Mouse (Mus musculus): ENCODE results near the gene Ccdc78. TPM values are rescaled to one million over a fixed set of nuclear protein-coding genes. Genes with fewer than 3 reads are reported as not detected.
"Not testable (repeated sequence)": the region's sequence is repeated elsewhere in the genome, so short reads cannot be mapped to it uniquely, and the experiment has no call there.

The Ccdc78 gene
- polyA plus RNA-seq (2015; fragmentation: Nextera tagmentation; extraction: Ambion mirVana), result 0.23 and 0.24 TPM in 2 replicates

- ATAC-seq (ENCODE audit: low FRiP score, low TSS enrichment), result no peak
- Histone ChIP-seq H3K27ac (replicated peaks) (peak within 1 kb of the TSS; percentile 45), H3K36me3 (ENCODE audit: control insufficient read depth, insufficient read depth, low read length) (peaks cover 14% of the 10 kb centered on the region; the same call in 1 of the 2 replicates), H3K4me1 (replicated peaks; ENCODE audit: control insufficient read depth, insufficient read depth) (peaks cover 5% of the 10 kb centered on the region), H3K4me2 (replicated peaks; ENCODE audit: low read depth) (peak within 1 kb of the TSS; percentile 77), H3K4me3 (ENCODE audit: low read depth, low read length) (peak within 1 kb of the TSS; percentile 69), H3K27me3 (ENCODE audit: control insufficient read depth, insufficient read depth, low read length) (no peaks in the 10 kb centered on the region), H3K9ac (ENCODE audit: low read length) (peak within 1 kb of the TSS; percentile 61; the same call in 1 of the 2 replicates), H3K9me3 (ENCODE audit: control insufficient read depth, low read length) (no peaks in the 10 kb centered on the region)
- DNase-seq (ENCODE audit: low spot score), result no peak
- no peak for TF ChIP-seq EP300 (optimal IDR thresholded peaks at IDR 0.05)
- WGBS, result 74% methylated on average over 3 of the region's 3 CpGs
Measured at GRCm38 (mm10) chr17:25786280-25786679, at the start of gene Ccdc78. TSS of gene Ccdc78 (plus strand) at chr17:25786580.

- H3K9ac ChIP-seq (ENCODE audit: low read length), result no peak overlapping the region
- no peaks in the 10 kb centered on the region for H3K4me1 ChIP-seq (replicated peaks; ENCODE audit: control insufficient read depth, insufficient read depth)
- ATAC-seq (ENCODE audit: low FRiP score, low TSS enrichment) (no peak), DNase-seq (ENCODE audit: low spot score) (no peak)
- TF ChIP-seq EP300 (optimal IDR thresholded peaks at IDR 0.05) (no peak), CTCF (IDR thresholded peaks at IDR 0.05; ENCODE audit: low read depth) (no peak)
- WGBS, result 76% methylated on average over 7 of the region's 7 CpGs
- H3K9me3 ChIP-seq (ENCODE audit: control insufficient read depth, low read length), result no peaks in the 10 kb centered on the region
- no peaks in the 10 kb centered on the region for H3K36me3 ChIP-seq (ENCODE audit: control insufficient read depth, insufficient read depth, low read length)
- H3K27me3 ChIP-seq (ENCODE audit: control insufficient read depth, insufficient read depth, low read length), result no peaks in the 10 kb centered on the region
- no peak overlapping the region for H3K4me3 ChIP-seq (ENCODE audit: low read depth, low read length)
- H3K27ac ChIP-seq (replicated peaks), result no peak overlapping the region
- no peak overlapping the region for H3K4me2 ChIP-seq (replicated peaks; ENCODE audit: low read depth)
Measured at GRCm38 (mm10) chr17:25738861-25739260, 47.5 kb upstream of the Ccdc78 start.

- not testable (repeated sequence) for H3K36me3 ChIP-seq (ENCODE audit: control insufficient read depth, insufficient read depth, low read length); H3K4me1 ChIP-seq (replicated peaks; ENCODE audit: control insufficient read depth, insufficient read depth); ATAC-seq (ENCODE audit: low FRiP score, low TSS enrichment); H3K4me3 ChIP-seq (ENCODE audit: low read depth, low read length); H3K27me3 ChIP-seq (ENCODE audit: control insufficient read depth, insufficient read depth, low read length); H3K9ac ChIP-seq (ENCODE audit: low read length); H3K9me3 ChIP-seq (ENCODE audit: control insufficient read depth, low read length); DNase-seq (ENCODE audit: low spot score); H3K27ac ChIP-seq (replicated peaks); H3K4me2 ChIP-seq (replicated peaks; ENCODE audit: low read depth)
- WGBS, result 77% methylated on average over 12 of the region's 12 CpGs
Measured at GRCm38 (mm10) chr17:25741471-25741870, 44.9 kb upstream of the Ccdc78 start.

- Histone ChIP-seq H3K4me1 (replicated peaks; ENCODE audit: control insufficient read depth, insufficient read depth) (no peaks in the 10 kb centered on the region), H3K36me3 (ENCODE audit: control insufficient read depth, insufficient read depth, low read length) (no peaks in the 10 kb centered on the region), H3K9me3 (ENCODE audit: control insufficient read depth, low read length) (no peaks in the 10 kb centered on the region), H3K27ac (replicated peaks) (no peak overlapping the region), H3K9ac (ENCODE audit: low read length) (no peak overlapping the region), H3K27me3 (ENCODE audit: control insufficient read depth, insufficient read depth, low read length) (no peaks in the 10 kb centered on the region), H3K4me3 (ENCODE audit: low read depth, low read length) (no peak overlapping the region), H3K4me2 (replicated peaks; ENCODE audit: low read depth) (no peak overlapping the region)
- WGBS, result 93% methylated on average over 9 of the region's 9 CpGs
- TF ChIP-seq CTCF (IDR thresholded peaks at IDR 0.05; ENCODE audit: low read depth), result no peak
- TF ChIP-seq EP300 (optimal IDR thresholded peaks at IDR 0.05), result no peak
- ATAC-seq (ENCODE audit: low FRiP score, low TSS enrichment) (no peak), DNase-seq (ENCODE audit: low spot score) (no peak)
Measured at GRCm38 (mm10) chr17:25743831-25744230, 42.5 kb upstream of the Ccdc78 start.

GRCm38 (mm10) chr17:25744311-25744710, 42.1 kb upstream of the Ccdc78 start:
- no peaks in the 10 kb centered on the region for H3K9me3 ChIP-seq (ENCODE audit: control insufficient read depth, low read length)
- ATAC-seq (ENCODE audit: low FRiP score, low TSS enrichment) (no peak), DNase-seq (ENCODE audit: low spot score) (no peak)
- no peak overlapping the region for H3K4me2 ChIP-seq (replicated peaks; ENCODE audit: low read depth)
- H3K4me3 ChIP-seq (ENCODE audit: low read depth, low read length), result no peak overlapping the region
- no peaks in the 10 kb centered on the region for H3K36me3 ChIP-seq (ENCODE audit: control insufficient read depth, insufficient read depth, low read length)
- H3K27ac ChIP-seq (replicated peaks), result no peak overlapping the region
- no peak overlapping the region for H3K9ac ChIP-seq (ENCODE audit: low read length)
- H3K4me1 ChIP-seq (replicated peaks; ENCODE audit: control insufficient read depth, insufficient read depth), result no peaks in the 10 kb centered on the region
- H3K27me3 ChIP-seq (ENCODE audit: control insufficient read depth, insufficient read depth, low read length), result no peaks in the 10 kb centered on the region
- WGBS, result 69% methylated on average over 10 of the region's 10 CpGs
- TF ChIP-seq EP300 (optimal IDR thresholded peaks at IDR 0.05) (no peak), CTCF (IDR thresholded peaks at IDR 0.05; ENCODE audit: low read depth) (no peak)

- no peak overlapping the region for H3K4me2 ChIP-seq (replicated peaks; ENCODE audit: low read depth)
- H3K36me3 ChIP-seq (ENCODE audit: control insufficient read depth, insufficient read depth, low read length), result no peaks in the 10 kb centered on the region
- no peak for ATAC-seq (ENCODE audit: low FRiP score, low TSS enrichment)
- H3K9ac ChIP-seq (ENCODE audit: low read length), result no peak overlapping the region
- no peak overlapping the region for H3K4me3 ChIP-seq (ENCODE audit: low read depth, low read length)
- WGBS, result 88% methylated on average over 4 of the region's 4 CpGs
- no peak for TF ChIP-seq CTCF (IDR thresholded peaks at IDR 0.05; ENCODE audit: low read depth)
- no peak for TF ChIP-seq EP300 (optimal IDR thresholded peaks at IDR 0.05)
- H3K4me1 ChIP-seq (replicated peaks; ENCODE audit: control insufficient read depth, insufficient read depth), result no peaks in the 10 kb centered on the region
- no peak overlapping the region for H3K27ac ChIP-seq (replicated peaks)
- no peaks in the 10 kb centered on the region for H3K27me3 ChIP-seq (ENCODE audit: control insufficient read depth, insufficient read depth, low read length)
- no peak for DNase-seq (ENCODE audit: low spot score)
- no peaks in the 10 kb centered on the region for H3K9me3 ChIP-seq (ENCODE audit: control insufficient read depth, low read length)
Measured at GRCm38 (mm10) chr17:25748238-25748637, 38.1 kb upstream of the Ccdc78 start.
